Mouse (Mus musculus) ES-E14 (cell line): ENCODE measurements around the gene Ccnj. TPM values are rescaled to one million over a fixed set of nuclear protein-coding genes. Genes with fewer than 3 reads are reported as not detected.

Experiments
- DNase-seq: peaks from one replicate; pipeline ENCODE4 v3.0.0-alpha.2; 2013; ENCODE audit warnings: low read depth, low spot score
- H3K27ac ChIP-seq: 2 replicates; pipeline ENCODE4 v1.5.1; 2012; ENCODE audit warnings: low read depth, mild to moderate bottlenecking, low read length, moderate library complexity, mixed read lengths; ENCODE audit not compliant: poor library complexity, insufficient read depth, severe bottlenecking
- H3K36me3 ChIP-seq: 2 replicates; pipeline ENCODE4 v1.6.1; 2012; ENCODE audit warnings: mild to moderate bottlenecking, low read length, moderate library complexity, mixed read lengths; ENCODE audit not compliant: control insufficient read depth, poor library complexity, insufficient read depth, severe bottlenecking
- H3K4me1 ChIP-seq, 2 experiments: fragments of 150-350 bp in 1 of 2; sonication (generic) in 1 of 2; 2 replicates each; pipeline ENCODE4 v1.6.1; 2012; ENCODE audit warnings: low read length in 2 of 2, mild to moderate bottlenecking in 1 of 2, mixed read lengths in 1 of 2; ENCODE audit not compliant: control insufficient read depth in 2 of 2, insufficient read depth in 2 of 2, poor library complexity in 1 of 2
- H3K4me3 ChIP-seq, 2 experiments: fragments of 150-350 bp in 1 of 2; sonication (generic) in 1 of 2; 2 replicates each; pipeline ENCODE4 v1.5.1; 2012; ENCODE audit warnings: low read length in 2 of 2, low read depth in 1 of 2, mild to moderate bottlenecking in 1 of 2, mixed read lengths in 1 of 2; ENCODE audit not compliant: insufficient read depth in 1 of 2, poor library complexity in 1 of 2, severe bottlenecking in 1 of 2
- H3K9ac ChIP-seq: 2 replicates; pipeline ENCODE4 v1.6.1; 2012; ENCODE audit warnings: low read depth, mild to moderate bottlenecking, low read length, mixed read lengths; ENCODE audit not compliant: poor library complexity, insufficient read depth, severe bottlenecking
- H3K9me3 ChIP-seq: fragments of 150-350 bp; sonication (generic); 2 replicates; pipeline ENCODE4 v1.6.1; 2012; ENCODE audit warnings: low read depth, mild to moderate bottlenecking, low read length; ENCODE audit not compliant: control insufficient read depth, insufficient read depth
- CHD2 ChIP-seq: IDR thresholded peaks from 2 replicates; pipeline ENCODE4 v1.6.1; 2014; ENCODE audit warnings: mild to moderate bottlenecking, low read depth, low read length, inconsistent platforms
- HCFC1 ChIP-seq: IDR thresholded peaks from 2 replicates; pipeline ENCODE4 v1.6.1; 2012; ENCODE audit warnings: low read length, inconsistent platforms, borderline replicate concordance; ENCODE audit not compliant: insufficient read depth
- MAFK ChIP-seq: IDR thresholded peaks from 2 replicates; pipeline ENCODE4 v1.6.1; 2014; ENCODE audit warnings: mild to moderate bottlenecking, low read depth, low read length, inconsistent platforms; ENCODE audit not compliant: insufficient read depth
- ZC3H11A ChIP-seq: IDR thresholded peaks from 2 replicates; pipeline ENCODE4 v1.6.1; 2012; ENCODE audit warnings: low read depth, mild to moderate bottlenecking, inconsistent platforms, low read length, borderline replicate concordance
- ZNF384 ChIP-seq: IDR thresholded peaks from 2 replicates; pipeline ENCODE4 v1.6.1; 2012; ENCODE audit warnings: low read depth, low read length, inconsistent platforms
- in situ Hi-C, 2 experiments: fragments of 600-800 bp; cut with MboI; formaldehyde crosslinking; loops; one replicate each; pipeline ENCODE4 v1.15.1; 2025; ENCODE audit warnings: low sequenced_read_pairs in 2 of 2, inconsistent platforms in 1 of 2; ENCODE audit not compliant: unreplicated experiment in 2 of 2
- total RNA-seq: library from RNA; depleted of rRNA; stranded (reverse); fragments of 300-350 nt; gene quantifications from 2 replicates; pipeline ENCODE4 v1.2.3, GENCODE M21; 2012

Gene Ccnj
- total RNA-seq, 1 experiment, result 6.7 TPM

- TF ChIP-seq MAFK, result no peak
- TF ChIP-seq CHD2, result no peak
- TF ChIP-seq HCFC1, result no peak
- TF ChIP-seq ZC3H11A, result no peak
- TF ChIP-seq ZNF384, result no peak
- no peaks in the 10 kb centered on the region for H3K9me3 ChIP-seq
- H3K9ac ChIP-seq, result no peak overlapping the region
- no peaks in the 10 kb centered on the region for H3K4me1 ChIP-seq
- in situ Hi-C loops, result no loop called here
- no peak overlapping the region for H3K27ac ChIP-seq
- H3K36me3 ChIP-seq, result no peaks in the 10 kb centered on the region
- H3K4me3 ChIP-seq, result no peak overlapping the region
- no peak for DNase-seq
Measured at GRCm38 (mm10) chr19:40859555-40859954, 28.5 kb downstream of the Ccnj start.

GRCm38 (mm10) chr19:40868284-40868683 lies 37.2 kb downstream of the Ccnj start:
- H3K27ac ChIP-seq, result no peak overlapping the region
- no peak for DNase-seq
- TF ChIP-seq ZNF384 (no peak), HCFC1 (no peak), MAFK (no peak), ZC3H11A (no peak), CHD2 (no peak)
- H3K4me3 ChIP-seq, result peak overlapping the region; percentile 36 to 38; a peak in 3 of 4 replicates
- no peaks in the 10 kb centered on the region for H3K36me3 ChIP-seq
- in situ Hi-C loops, result no loop called here
- H3K9ac ChIP-seq, result no peak overlapping the region
- H3K9me3 ChIP-seq, result no peaks in the 10 kb centered on the region
- peaks cover 0 to 7% of the 10 kb centered on the region in 2 experiments; a peak in 1 of 4 replicates for H3K4me1 ChIP-seq

- H3K27ac ChIP-seq, result no peak overlapping the region
- in situ Hi-C loops, result no loop called here
- H3K4me3 ChIP-seq, result no peak overlapping the region
- TF ChIP-seq MAFK (no peak), ZNF384 (no peak), HCFC1 (no peak), CHD2 (no peak), ZC3H11A (no peak)
- H3K9me3 ChIP-seq, result no peaks in the 10 kb centered on the region
- no peaks in the 10 kb centered on the region for H3K36me3 ChIP-seq
- H3K9ac ChIP-seq, result no peak overlapping the region
- H3K4me1 ChIP-seq, result peaks cover 0 to 7% of the 10 kb centered on the region in 2 experiments; a peak in 1 of 4 replicates
- DNase-seq, result no peak
Measured at GRCm38 (mm10) chr19:40869425-40870105, 38.5 kb downstream of the Ccnj start.

- Histone ChIP-seq H3K27ac (peak overlapping the region; percentile 54), H3K36me3 (no peaks in the 10 kb centered on the region), H3K9ac (peak overlapping the region; percentile 70), H3K4me3 (peak overlapping the region; percentile 60 to 64), H3K4me1 (no peaks in the 10 kb centered on the region), H3K9me3 (no peaks in the 10 kb centered on the region)
- in situ Hi-C loops, result no loop called here
- peak; percentile 94 for DNase-seq
- TF ChIP-seq HCFC1 (peak; percentile 76), ZNF384 (no peak), MAFK (0 out of 2 replicates have a peak, but pooled peaks have one; percentile 51)
Measured at GRCm38 (mm10) chr19:40872955-40873665, 42.0 kb downstream of the Ccnj start.
